Mouse (Mus musculus) liver, adult 2 months (tissue): ENCODE measurements around the gene Klhl35. TPM values are rescaled to one million over a fixed set of nuclear protein-coding genes. Genes with fewer than 3 reads are reported as not detected.

ENCODE experiments used
- DNase-seq: peaks from one replicate; pipeline ENCODE4 v3.0.0-alpha.2; 2011; ENCODE audit warnings: low read depth, low spot score; ENCODE audit errors: extremely low read depth
- H3K27ac ChIP-seq: fragments of 200-500 bp; replicated peaks from 2 replicates; pipeline ENCODE4 v1.5.1; 2012; ENCODE audit warnings: low read depth, mild to moderate bottlenecking, control low read depth, inconsistent platforms, low read length; ENCODE audit not compliant: insufficient read depth
- H3K27me3 ChIP-seq: fragments of 200-500 bp; 2 replicates; pipeline ENCODE4 v1.6.1; 2012; ENCODE audit warnings: mild to moderate bottlenecking, moderate library complexity, low read length, inconsistent platforms; ENCODE audit not compliant: control insufficient read depth, insufficient read depth
- H3K36me3 ChIP-seq: fragments of 200-500 bp; 2 replicates; pipeline ENCODE4 v1.6.1; 2012; ENCODE audit warnings: low read length, inconsistent platforms; ENCODE audit not compliant: control insufficient read depth, insufficient read depth
- H3K4me1 ChIP-seq: fragments of 200-500 bp; 2 replicates; pipeline ENCODE4 v1.6.1; 2011; ENCODE audit warnings: low read length; ENCODE audit not compliant: control insufficient read depth, insufficient read depth
- H3K4me3 ChIP-seq: fragments of 200-500 bp; 2 replicates; pipeline ENCODE4 v1.5.1; 2011; ENCODE audit warnings: low read depth, mild to moderate bottlenecking, control low read depth, low read length, moderate library complexity; ENCODE audit not compliant: insufficient read depth
- H3K79me2 ChIP-seq: fragments of 200-500 bp; 2 replicates; pipeline ENCODE4 v1.6.1; 2012; ENCODE audit warnings: inconsistent platforms, mild to moderate bottlenecking, low read length, moderate library complexity; ENCODE audit not compliant: control insufficient read depth, insufficient read depth
- H3K9ac ChIP-seq: fragments of 200-500 bp; 2 replicates; pipeline ENCODE4 v1.6.1; 2012; ENCODE audit warnings: low read depth, mild to moderate bottlenecking, control low read depth, inconsistent platforms, low read length
- CTCF ChIP-seq: fragments of 200-500 bp; IDR thresholded peaks from 2 replicates; pipeline ENCODE4 v1.5.1; 2011; ENCODE audit warnings: low read depth, low read length, control low read depth
- POLR2A ChIP-seq: fragments of 200-500 bp; IDR thresholded peaks from 2 replicates; pipeline ENCODE4 v1.6.1; 2011; ENCODE audit warnings: low read length, control low read depth; ENCODE audit not compliant: insufficient read depth; ENCODE audit errors: extremely low read depth
- WGBS: fragments of 180-500 bp; shearing (Covaris S2); methylation state at CpG from one replicate; pipeline ENCODE4 v1.1.7; 2018; 5-methylcytosine and 5-hydroxymethylcytosine counted together
- polyA plus RNA-seq: library from polyadenylated mRNA; depleted of rRNA; stranded (reverse); fragments of >200 nt; gene quantifications from 2 replicates; pipeline ENCODE4 v1.2.3, GENCODE M21; 2012
- total RNA-seq: library from RNA; depleted of rRNA; stranded (reverse); fragments of >200 nt; gene quantifications from 2 replicates; pipeline ENCODE4 v1.2.3, GENCODE M21; 2014

Klhl35 gene
- total and polyA plus RNA-seq, 2 experiments = 0.11 TPM; not detected in 1

DNA sequence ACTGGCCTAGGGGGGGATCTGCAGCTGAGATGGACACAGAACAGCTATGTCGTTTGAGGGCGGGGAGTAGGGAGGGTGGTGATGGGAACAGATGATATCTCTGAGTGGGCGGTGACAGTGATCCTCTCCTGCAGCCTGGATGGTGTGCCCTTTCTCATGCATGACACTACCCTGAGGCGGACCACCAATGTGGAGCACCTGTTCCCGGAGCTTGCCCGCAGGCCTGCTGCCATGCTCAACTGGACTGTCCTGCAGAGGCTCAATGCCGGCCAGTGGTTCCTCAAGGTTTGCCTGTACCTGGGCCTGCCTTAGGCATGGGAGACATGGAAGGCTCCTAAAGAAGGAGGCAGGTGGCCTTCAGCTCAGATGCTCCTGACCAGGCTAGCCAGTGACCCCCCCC lies 12.9 kb upstream of the Klhl35 start:
- Histone ChIP-seq H3K4me3 (no peak overlapping the region), H3K4me1 (no peaks in the 10 kb centered on the region), H3K79me2 (no peaks in the 10 kb centered on the region), H3K27me3 (no peaks in the 10 kb centered on the region), H3K36me3 (no peaks in the 10 kb centered on the region), H3K9ac (no peak overlapping the region), H3K27ac (no peak overlapping the region)
- no peak for TF ChIP-seq POLR2A
- no peak for TF ChIP-seq CTCF
- WGBS = 91% methylated on average over 7 of the region's 7 CpGs
- DNase-seq = no peak

DNA sequence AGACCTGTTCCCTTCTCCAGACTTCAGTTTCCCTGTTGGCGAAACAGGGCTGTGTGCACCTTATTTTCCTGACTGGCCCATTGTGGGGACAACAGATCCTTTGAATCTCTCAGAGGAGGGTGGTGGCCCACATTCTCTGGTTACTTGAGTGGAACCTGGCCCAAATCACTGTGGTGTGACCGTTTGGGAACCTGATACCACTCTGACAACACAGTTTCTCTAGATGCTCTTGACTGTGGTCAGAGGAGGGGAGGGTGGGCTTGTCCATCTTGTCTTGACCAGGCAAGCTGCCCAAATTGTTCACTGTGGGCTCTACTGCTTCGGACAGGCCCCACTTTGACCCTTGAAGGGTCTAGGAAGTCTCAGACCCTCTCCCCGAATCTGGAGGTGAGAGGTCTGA lies 11.8 kb upstream of the Klhl35 start:
- H3K27ac ChIP-seq = no peak overlapping the region
- no peak overlapping the region for H3K4me3 ChIP-seq
- H3K4me1 ChIP-seq = no peaks in the 10 kb centered on the region
- no peak overlapping the region for H3K9ac ChIP-seq
- 67% methylated on average over 4 of the region's 4 CpGs for WGBS
- DNase-seq = no peak
- H3K79me2 ChIP-seq = no peaks in the 10 kb centered on the region
- H3K36me3 ChIP-seq = no peaks in the 10 kb centered on the region
- no peaks in the 10 kb centered on the region for H3K27me3 ChIP-seq
- no peak for TF ChIP-seq POLR2A
- no peak for TF ChIP-seq CTCF

DNA sequence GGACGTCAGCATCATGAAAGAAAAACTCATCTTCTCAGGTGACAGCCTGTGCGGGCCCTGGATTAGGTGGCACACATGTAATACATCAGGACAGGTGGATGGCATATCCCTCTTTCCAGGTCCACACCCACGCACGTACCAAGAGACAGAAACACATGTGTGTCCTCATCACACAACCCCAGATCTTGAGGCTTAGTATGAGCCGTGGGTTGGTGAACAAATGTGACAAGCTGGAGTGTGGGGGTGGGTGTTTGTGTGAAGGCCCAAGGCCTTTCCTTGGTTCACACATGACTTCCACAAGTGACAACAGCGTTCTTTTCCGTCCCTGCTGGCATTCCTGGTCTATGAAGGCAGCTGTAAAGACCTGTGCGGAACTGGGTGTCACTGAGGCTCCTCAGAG lies 7.0 kb upstream of the Klhl35 start:
- Histone ChIP-seq H3K4me3 (no peak overlapping the region), H3K27me3 (no peaks in the 10 kb centered on the region), H3K27ac (no peak overlapping the region), H3K9ac (no peak overlapping the region), H3K79me2 (no peaks in the 10 kb centered on the region), H3K4me1 (no peaks in the 10 kb centered on the region), H3K36me3 (no peaks in the 10 kb centered on the region)
- TF ChIP-seq POLR2A (no peak), CTCF (no peak)
- DNase-seq = no peak
- 91% methylated on average over 8 of the region's 8 CpGs for WGBS

DNA sequence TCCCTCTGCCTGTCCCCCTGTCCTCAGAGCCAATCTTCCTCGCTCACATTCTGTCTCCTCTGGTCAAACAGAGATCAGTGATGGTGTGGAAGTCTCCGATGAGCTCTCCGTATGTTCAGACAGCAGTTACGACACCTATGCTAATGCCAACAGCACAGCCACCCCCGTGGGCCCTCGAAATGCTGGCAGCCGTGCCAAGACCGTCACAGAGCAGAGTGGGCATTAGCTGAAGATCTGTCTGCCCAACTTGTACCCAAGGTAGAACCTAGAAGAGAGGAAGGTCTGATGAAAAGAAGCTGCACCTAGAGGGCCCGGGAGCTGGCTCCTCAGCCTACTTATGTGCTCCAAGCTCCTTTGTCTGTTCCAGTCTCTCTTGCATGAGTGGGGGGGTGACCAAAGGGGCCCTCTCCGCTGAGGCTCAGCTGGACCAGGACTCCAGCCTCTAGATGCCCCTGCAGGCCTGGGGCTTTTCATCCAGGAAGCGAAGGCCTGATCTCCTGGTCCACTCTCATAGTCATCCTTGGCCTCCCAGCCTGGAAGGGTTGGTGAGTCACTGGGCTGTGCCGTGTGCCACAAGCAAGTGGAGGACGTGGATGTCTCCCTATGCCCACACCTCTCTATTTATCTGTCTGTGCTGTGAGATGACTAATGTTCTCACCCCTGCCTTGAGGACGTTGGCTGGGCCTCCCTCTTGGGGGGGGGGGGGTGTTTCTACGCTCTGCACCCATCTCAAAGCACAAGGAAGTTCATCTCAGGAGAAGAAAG lies 5.7 kb upstream of the Klhl35 start:
- Histone ChIP-seq H3K79me2 (no peaks in the 10 kb centered on the region), H3K4me1 (no peaks in the 10 kb centered on the region), H3K36me3 (no peaks in the 10 kb centered on the region), H3K27ac (no peak overlapping the region), H3K27me3 (no peaks in the 10 kb centered on the region), H3K9ac (no peak overlapping the region), H3K4me3 (no peak overlapping the region)
- TF ChIP-seq CTCF = no peak
- TF ChIP-seq POLR2A = no peak
- DNase-seq = no peak
- WGBS = 89% methylated on average over 15 of the region's 15 CpGs

DNA sequence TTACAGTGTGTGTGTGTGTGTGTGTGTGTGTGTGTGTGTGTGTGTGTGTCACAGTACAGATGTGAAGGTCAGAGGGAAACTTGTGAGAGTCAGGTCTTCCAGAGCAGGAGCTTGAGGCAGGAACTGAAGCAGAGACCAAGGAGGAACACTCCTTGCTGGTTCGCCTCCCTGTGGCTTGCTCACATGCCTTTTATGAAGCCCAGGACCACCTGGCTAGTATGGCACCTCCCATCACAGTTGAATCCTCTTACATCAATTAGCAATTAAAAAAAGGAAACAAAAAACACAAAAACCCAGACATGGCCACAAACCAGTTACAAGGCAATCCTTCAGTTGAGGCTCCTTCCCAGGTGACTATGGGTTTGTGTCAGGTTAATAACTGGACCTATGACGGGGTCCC lies 2.7 kb upstream of the Klhl35 start:
- Histone ChIP-seq H3K4me3 (no peak overlapping the region), H3K9ac (no peak overlapping the region), H3K27ac (no peak overlapping the region), H3K4me1 (no peaks in the 10 kb centered on the region), H3K27me3 (no peaks in the 10 kb centered on the region), H3K36me3 (no peaks in the 10 kb centered on the region), H3K79me2 (no peaks in the 10 kb centered on the region)
- WGBS = 88% methylated on average over 2 of the region's 2 CpGs
- DNase-seq = no peak
- TF ChIP-seq POLR2A (no peak), CTCF (no peak)

DNA sequence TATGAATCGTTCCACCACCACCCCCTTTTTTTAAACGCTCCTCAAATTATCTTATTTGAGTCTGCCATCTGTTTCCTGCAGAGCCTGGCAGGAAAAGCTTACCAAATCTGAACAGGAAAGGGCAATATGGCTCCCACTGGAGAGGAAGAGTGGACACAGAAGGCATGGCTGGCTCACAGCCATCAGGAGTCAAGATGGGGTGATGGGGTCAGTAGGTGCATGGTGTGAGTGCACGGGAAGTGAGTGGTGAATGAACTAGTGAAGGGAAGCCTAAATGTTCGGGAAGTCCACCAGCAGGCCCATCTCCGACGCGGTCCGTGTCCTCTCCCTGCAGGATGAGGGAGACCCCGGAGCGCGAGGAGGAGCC lies 2.1 kb downstream of the Klhl35 start:
- 34% methylated on average over 11 of the region's 11 CpGs for WGBS
- DNase-seq = no peak
- no peaks in the 10 kb centered on the region for H3K79me2 ChIP-seq
- H3K27ac ChIP-seq = 0 out of 2 replicates have a peak overlapping the region, but pooled peaks have one; percentile 6
- H3K27me3 ChIP-seq = peaks cover 8% of the 10 kb centered on the region
- H3K4me3 ChIP-seq = peak overlapping the region; percentile 63
- H3K4me1 ChIP-seq = peaks cover 3% of the 10 kb centered on the region
- no peaks in the 10 kb centered on the region for H3K36me3 ChIP-seq
- H3K9ac ChIP-seq = peak overlapping the region; percentile 74
- TF ChIP-seq POLR2A = no peak
- TF ChIP-seq CTCF = no peak
